Mouse (Mus musculus) CH12.LX (cell line): ENCODE data around the gene Psd.

Experiments used
- CTCF ChIP-seq, 2 experiments: IDR thresholded peaks in 1 of 2; conservative IDR thresholded peaks in 1 of 2; 2 replicates each; pipeline ENCODE4 v1.5.1; 2011 to 2012; ENCODE audit warnings: low read depth in 2 of 2, low read length in 2 of 2, improper control_type of control experiment in 1 of 2, inconsistent platforms in 1 of 2, mild to moderate bottlenecking in 1 of 2, moderate library complexity in 1 of 2
- EP300 ChIP-seq: IDR thresholded peaks from 2 replicates; pipeline ENCODE4 v1.6.1; 2011; ENCODE audit warnings: low read length, improper control_type of control experiment
- IRF4 ChIP-seq: IDR thresholded peaks from 2 replicates; pipeline ENCODE4 v1.6.1; 2014; ENCODE audit warnings: low read depth, mild to moderate bottlenecking, inconsistent platforms, low read length, improper control_type of control experiment
- MEF2A ChIP-seq: IDR thresholded peaks from 2 replicates; pipeline ENCODE4 v1.6.1; 2014; ENCODE audit warnings: low read depth, mild to moderate bottlenecking, inconsistent platforms, low read length, improper control_type of control experiment, borderline replicate concordance
- NELFE ChIP-seq: IDR thresholded peaks from 2 replicates; pipeline ENCODE4 v1.6.1; 2011; ENCODE audit warnings: low read depth, low read length, improper control_type of control experiment
- POLR2A ChIP-seq: IDR thresholded peaks from 2 replicates; pipeline ENCODE4 v1.6.1; 2011; ENCODE audit warnings: low read depth, mild to moderate bottlenecking, improper control_type of control experiment, low read length
- USF1 ChIP-seq: IDR thresholded peaks from 2 replicates; pipeline ENCODE4 v1.6.1; 2014; ENCODE audit warnings: low read depth, mild to moderate bottlenecking, inconsistent platforms, low read length, improper control_type of control experiment
- ZKSCAN1 ChIP-seq: IDR thresholded peaks from 2 replicates; pipeline ENCODE4 v1.6.1; 2012; ENCODE audit warnings: low read depth, inconsistent platforms, low read length, improper control_type of control experiment, borderline replicate concordance

- TF ChIP-seq IRF4 (no peak), CTCF (conservative IDR thresholded peaks at IDR 0.05 in 1 of 2, IDR thresholded peaks at IDR 0.05 in 1 of 2; ENCODE audit: low read depth in 2 of 2, low read length in 2 of 2) (no peak), ZKSCAN1 (no peak), USF1 (no peak), POLR2A (no peak), NELFE (no peak), EP300 (no peak), MEF2A (no peak)
Observed at GRCm38 (mm10) chr19:46282081-46282849, 44.7 kb downstream of the Psd start.
